Comparison of ENCODE assay signal across 18 mouse cellular contexts in genomic region chr15:95976156-95976876, GRCm38 (mm10).
DNase-seq lines count a peak whose midpoint lies in the region; ATAC-seq and TF ChIP-seq lines count a peak whose summit lies in the region.
"Had no signal": no experiment of that assay in that cellular context is flagged by ENCODE, and none has a peak within 500 bp of the region (broad histone marks: within the 10 kb centered on the region; RNA-seq: fewer than 3 reads in every experiment).

No protein-coding gene starts in this region.

- H3K4me2 ChIP-seq in intestine, embryonic 15.5 days (replicated peaks), result no peak overlapping the region
- no peak overlapping the region for H3K4me2 ChIP-seq in intestine, postnatal 0 days (replicated peaks; ENCODE audit: low read depth)
- no peak overlapping the region for H3K4me2 ChIP-seq in lung, postnatal 0 days (replicated peaks; ENCODE audit: low read depth, low read length)
- H3K4me2 ChIP-seq: forebrain, embryonic 13.5 days; heart, embryonic 13.5 days had no signal

- TF ChIP-seq CTCF in intestine, postnatal 0 days (IDR thresholded peaks at IDR 0.05; ENCODE audit: low read depth), result no peak
- TF ChIP-seq CTCF in lung, postnatal 0 days (IDR thresholded peaks at IDR 0.05), result no peak
- no peak for TF ChIP-seq CTCF in embryonic fibroblast, embryonic 13.5 days (IDR thresholded peaks at IDR 0.05; ENCODE audit: borderline replicate concordance, insufficient read depth, low read length)

- no peaks in the 10 kb centered on the region for H3K27me3 ChIP-seq in intestine, embryonic 15.5 days (replicated peaks)
- H3K27me3 ChIP-seq in intestine, postnatal 0 days (replicated peaks; ENCODE audit: control insufficient read depth, insufficient read depth, low read length), result no peaks in the 10 kb centered on the region
- no peaks in the 10 kb centered on the region for H3K27me3 ChIP-seq in lung, postnatal 0 days (replicated peaks; ENCODE audit: insufficient read depth, low read length)
- H3K27me3 ChIP-seq: forebrain, embryonic 13.5 days; heart, embryonic 13.5 days had no signal

- H3K4me1 ChIP-seq in intestine, embryonic 15.5 days (replicated peaks), result no peaks in the 10 kb centered on the region
- H3K4me1 ChIP-seq in intestine, postnatal 0 days (replicated peaks; ENCODE audit: control insufficient read depth, insufficient read depth, low read length), result no peaks in the 10 kb centered on the region
- H3K4me1 ChIP-seq in lung, postnatal 0 days (ENCODE audit: insufficient read depth, low read depth, low read length), result no peaks in the 10 kb centered on the region
- H3K4me1 ChIP-seq in embryonic fibroblast, embryonic 13.5 days (ENCODE audit: control insufficient read depth, insufficient read depth, low read length), result peaks cover 9% of the 10 kb centered on the region
- H3K4me1 ChIP-seq: forebrain, embryonic 13.5 days; midbrain, embryonic 10.5 days had no signal

- 0 out of 2 replicates have a peak, but pooled peaks have one; percentile 43 for ATAC-seq in intestine, embryonic 15.5 days
- ATAC-seq in intestine, postnatal 0 days, result no peak
- peak; percentile 57; the same call in 1 of the 2 replicates for ATAC-seq in lung, postnatal 0 days
- ATAC-seq: forebrain, embryonic 13.5 days; hindbrain, postnatal 0 days had no signal

- 52% methylated on average over 4 of the region's 4 CpGs for WGBS in intestine, embryonic 15.5 days
- 62% methylated on average over 4 of the region's 4 CpGs for WGBS in intestine, postnatal 0 days
- WGBS in lung, postnatal 0 days, result 50% methylated on average over 4 of the region's 4 CpGs

- peaks cover 14% of the 10 kb centered on the region for H3K36me3 ChIP-seq in intestine, embryonic 15.5 days
- peaks cover 21% of the 10 kb centered on the region for H3K36me3 ChIP-seq in intestine, postnatal 0 days (ENCODE audit: control insufficient read depth, insufficient read depth)
- H3K36me3 ChIP-seq in lung, postnatal 0 days (ENCODE audit: insufficient read depth, low read length), result peaks cover 22% of the 10 kb centered on the region; the same call in 1 of the 2 replicates

- TF ChIP-seq POLR2A in embryonic fibroblast, embryonic 13.5 days (IDR thresholded peaks at IDR 0.05; ENCODE audit: low read depth, low read length), result no peak

- H3K9ac ChIP-seq in intestine, embryonic 15.5 days, result no peak overlapping the region
- H3K9ac ChIP-seq in intestine, postnatal 0 days (ENCODE audit: low read depth, low read length), result no peak overlapping the region
- no peak overlapping the region for H3K9ac ChIP-seq in lung, postnatal 0 days (replicated peaks; ENCODE audit: low read depth)
- H3K9ac ChIP-seq: forebrain, embryonic 13.5 days; heart, embryonic 13.5 days had no signal

- peak; percentile 30 for DNase-seq in lung, postnatal 0 days (ENCODE audit: low spot score)
- DNase-seq in lung, adult 18-20 months, result no peak
- no peak for DNase-seq in spleen, postnatal 4 days (ENCODE audit: low spot score in 2 of 2)
- DNase-seq in spleen, adult 18-20 months, result no peak
- DNase-seq: cerebellum, adult 11 months; cerebellum, adult 9-11 months; heart, adult 18-20 months; heart, postnatal 14 days; kidney, adult 18-20 months; kidney, postnatal 10 days; left cerebral cortex, postnatal 4 days had no signal

- H3K27ac ChIP-seq in intestine, embryonic 15.5 days, result no peak overlapping the region
- H3K27ac ChIP-seq in intestine, postnatal 0 days (ENCODE audit: low read depth, low read length), result no peak overlapping the region
- no peak overlapping the region for H3K27ac ChIP-seq in lung, postnatal 0 days (ENCODE audit: low read length)
- peak overlapping the region; percentile 32; the same call in 1 of the 2 replicates for H3K27ac ChIP-seq in embryonic fibroblast, embryonic 13.5 days (ENCODE audit: insufficient read depth, low read length)
- H3K27ac ChIP-seq: forebrain, embryonic 13.5 days; heart, embryonic 13.5 days; hindbrain, postnatal 0 days; midbrain, embryonic 10.5 days had no signal

- no peak for TF ChIP-seq EP300 in lung, postnatal 0 days (IDR thresholded peaks at IDR 0.05)

- no peak overlapping the region for H3K4me3 ChIP-seq in intestine, embryonic 15.5 days (replicated peaks)
- H3K4me3 ChIP-seq in intestine, postnatal 0 days (ENCODE audit: low read depth, low read length), result no peak overlapping the region
- no peak overlapping the region for H3K4me3 ChIP-seq in lung, postnatal 0 days (ENCODE audit: low read depth, low read length)
- no peak overlapping the region for H3K4me3 ChIP-seq in embryonic fibroblast, embryonic 13.5 days (ENCODE audit: insufficient read depth, low read length)
- H3K4me3 ChIP-seq: forebrain, embryonic 13.5 days; heart, embryonic 13.5 days; midbrain, embryonic 10.5 days had no signal

- no peaks in the 10 kb centered on the region for H3K9me3 ChIP-seq in intestine, embryonic 15.5 days
- H3K9me3 ChIP-seq in intestine, postnatal 0 days (ENCODE audit: control insufficient read depth), result no peaks in the 10 kb centered on the region
- H3K9me3 ChIP-seq in lung, postnatal 0 days (ENCODE audit: low read length), result no peaks in the 10 kb centered on the region
- H3K9me3 ChIP-seq: forebrain, embryonic 13.5 days; heart, embryonic 13.5 days; midbrain, embryonic 10.5 days had no signal
